ENCODE assay signal across 8 mouse cellular contexts in genomic region chr13:52892065-52892503, GRCm38 (mm10). TPM values are rescaled to one million over a fixed set of nuclear protein-coding genes. Genes with fewer than 3 reads are reported as not detected.
DNase-seq lines count a peak whose midpoint lies in the region; ATAC-seq and TF ChIP-seq lines count a peak whose summit lies in the region.

No protein-coding gene starts in this region.

- WGBS in heart, postnatal 0 days: 25% methylated on average over 10 of the region's 10 CpGs
- WGBS in hindbrain, embryonic 16.5 days: 77% methylated on average over 10 of the region's 10 CpGs

- H3K4me2 ChIP-seq in heart, postnatal 0 days (ENCODE audit: low read depth, low read length): no peak overlapping the region
- H3K4me2 ChIP-seq in hindbrain, embryonic 16.5 days (ENCODE audit: low read length): no peak overlapping the region

- H3K4me1 ChIP-seq in heart, postnatal 0 days (ENCODE audit: control insufficient read depth, insufficient read depth): peaks cover 10% of the 10 kb centered on the region
- no peaks in the 10 kb centered on the region for H3K4me1 ChIP-seq in hindbrain, embryonic 16.5 days (ENCODE audit: control insufficient read depth, insufficient read depth, low read depth, low read length)

- no peaks in the 10 kb centered on the region for H3K27me3 ChIP-seq in heart, postnatal 0 days (ENCODE audit: control insufficient read depth, insufficient read depth, low read length)
- H3K27me3 ChIP-seq in hindbrain, embryonic 16.5 days (replicated peaks; ENCODE audit: control insufficient read depth, insufficient read depth, low read length): no peaks in the 10 kb centered on the region

- H3K27ac ChIP-seq in heart, postnatal 0 days (ENCODE audit: low read depth): peak overlapping the region; percentile 48; the same call in 1 of the 2 replicates
- no peak overlapping the region for H3K27ac ChIP-seq in hindbrain, embryonic 16.5 days (ENCODE audit: low read depth, low read length)

- 0 out of 2 replicates have a peak overlapping the region, but pooled peaks have one; percentile 6 for H3K9ac ChIP-seq in heart, postnatal 0 days (replicated peaks; ENCODE audit: low read depth, low read length)
- no peak overlapping the region for H3K9ac ChIP-seq in hindbrain, embryonic 16.5 days (ENCODE audit: low read depth, low read length)

- peak; percentile 58 to 67 for DNase-seq in right cerebral cortex, adult 2 months (ENCODE audit: low spot score in 2 of 2)
- no peak for DNase-seq in right cerebral cortex, postnatal 25 days
- DNase-seq in cerebellum, adult 18-20 months: peak; percentile 70 to 78
- peak; percentile 63 for DNase-seq in heart, postnatal 0 days (ENCODE audit: low spot score)
- peak; percentile 21 to 35 for DNase-seq in left cerebral cortex, adult 8-10 months (ENCODE audit: low spot score in 2 of 2)
- DNase-seq in urinary bladder, postnatal 14 days (ENCODE audit: low spot score): peak; percentile 82
- no peak for DNase-seq in thymus, postnatal 14 days

- 0 out of 2 replicates have a peak, but pooled peaks have one; percentile 58 for ATAC-seq in heart, postnatal 0 days (ENCODE audit: insufficient read depth, low read depth)
- ATAC-seq in hindbrain, embryonic 16.5 days: no peak

- no peak for TF ChIP-seq EP300 in heart, postnatal 0 days (IDR thresholded peaks at IDR 0.05; ENCODE audit: low read depth)

- H3K9me3 ChIP-seq in heart, postnatal 0 days (replicated peaks; ENCODE audit: control insufficient read depth, low read length): no peaks in the 10 kb centered on the region
- no peaks in the 10 kb centered on the region for H3K9me3 ChIP-seq in hindbrain, embryonic 16.5 days (ENCODE audit: control insufficient read depth, low read length)

- no peak overlapping the region for H3K4me3 ChIP-seq in heart, postnatal 0 days (ENCODE audit: low read depth, low read length)
- no peak overlapping the region for H3K4me3 ChIP-seq in hindbrain, embryonic 16.5 days (ENCODE audit: low read length)

- 0 out of 2 replicates have a peak, but pooled peaks have one; percentile 3 for TF ChIP-seq CTCF in heart, postnatal 0 days (IDR thresholded peaks at IDR 0.05; ENCODE audit: low read depth)

- peaks cover 13% of the 10 kb centered on the region for H3K36me3 ChIP-seq in heart, postnatal 0 days (replicated peaks; ENCODE audit: control insufficient read depth, insufficient read depth, low read length)
- no peaks in the 10 kb centered on the region for H3K36me3 ChIP-seq in hindbrain, embryonic 16.5 days (ENCODE audit: control insufficient read depth, insufficient read depth, low read length)

RNA-seq across cellular contexts. Expression of gene Auh, which starts 37.4 kb away (rescaled TPM):
- total RNA-seq in heart, postnatal 0 days (2014; rRNA removed; ENCODE audit: low replicate concordance): 56.4 and 61.3 TPM in 2 replicates
- polyA plus RNA-seq in heart, postnatal 0 days (2015; fragmentation: Nextera tagmentation; extraction: Ambion mirVana): 60.7 and 63.5 TPM in 2 replicates
- total RNA-seq in left cerebral cortex, adult 8-10 months (2022): 100 to 1,000 TPM in 3 of 4 experiments, 10 to 100 TPM in 1; 94.6 to 109 (median 103) TPM
- 66.5 and 75.0 TPM in 2 replicates for polyA plus RNA-seq in hindbrain, embryonic 16.5 days (2015; fragmentation: Nextera tagmentation; extraction: Ambion mirVana)

Comparison
In these comparisons a context has a peak if more than half of its experiments do, and no peak if none do; other contexts are left out.
1. DNase-seq: peak in right cerebral cortex, adult 2 months (2 of 2), cerebellum, adult 18-20 months (2 of 2), heart, postnatal 0 days (single experiment), left cerebral cortex, adult 8-10 months (2 of 2) and urinary bladder, postnatal 14 days (single experiment); none in right cerebral cortex, postnatal 25 days (single experiment) and thymus, postnatal 14 days (single experiment).